Mouse (Mus musculus): ENCODE data around the gene Myl4. TPM values are rescaled to one million over a fixed set of nuclear protein-coding genes. Genes with fewer than 3 reads are reported as not detected.

Gene Myl4
- total RNA-seq, 2 experiments from 2014 or later: 4.5 to 6.4 TPM

DNA sequence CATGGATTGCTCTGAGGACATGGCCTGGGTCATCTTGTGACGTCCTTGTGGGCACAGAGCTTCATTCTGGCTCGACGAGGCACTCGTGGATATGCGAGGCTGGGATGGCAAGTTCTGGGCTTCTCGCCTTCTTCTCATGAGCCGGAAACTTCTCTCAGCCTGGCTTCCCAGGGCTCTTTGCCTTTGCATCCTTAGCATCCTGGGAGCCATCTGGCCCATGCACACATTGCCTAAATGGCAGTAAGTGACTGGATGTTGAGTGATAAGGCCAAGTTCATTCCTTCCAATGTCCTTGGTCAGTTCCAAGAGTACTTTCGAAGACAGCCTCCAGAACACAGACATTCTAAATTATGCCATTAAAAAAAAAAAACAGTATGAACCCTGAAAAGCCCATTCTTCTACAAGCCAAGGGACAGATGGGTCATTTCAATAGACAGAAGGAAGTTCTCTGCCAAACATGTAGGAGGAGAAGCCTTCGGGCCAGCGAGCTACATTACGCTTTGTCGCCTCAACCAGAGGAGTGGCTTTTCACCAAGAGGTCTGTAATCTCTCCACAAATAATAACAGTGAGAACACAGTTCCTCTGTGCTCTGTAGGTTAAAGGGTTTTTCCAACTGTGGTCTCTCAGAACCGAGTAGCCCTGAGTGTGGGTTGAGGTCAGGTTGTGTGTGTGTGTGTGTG is 48.9 kb downstream of the Myl4 start:
- DNase-seq (ENCODE audit: low spot score in 2 of 2): no peak

DNA sequence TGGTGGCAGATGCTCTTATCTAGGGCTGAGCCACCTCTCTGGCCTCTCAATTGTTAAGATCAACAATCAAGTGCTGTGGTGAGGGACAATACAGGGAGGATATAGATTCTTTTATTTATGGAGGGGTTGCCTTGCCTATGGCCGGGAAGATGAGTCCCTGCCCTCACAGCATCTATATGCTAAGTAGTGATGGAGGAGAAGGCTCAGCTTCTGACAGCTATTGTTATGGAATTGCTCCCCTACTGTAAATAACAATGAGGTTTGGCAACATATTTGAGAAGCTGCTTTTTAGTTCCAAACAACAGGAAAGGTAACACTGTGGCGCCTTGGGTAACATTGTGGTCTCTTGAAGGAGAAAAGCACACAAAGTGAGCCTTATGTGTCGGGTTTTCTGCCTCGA is 50.2 kb downstream of the Myl4 start:
- DNase-seq (ENCODE audit: low spot score in 2 of 2): no peak

DNA sequence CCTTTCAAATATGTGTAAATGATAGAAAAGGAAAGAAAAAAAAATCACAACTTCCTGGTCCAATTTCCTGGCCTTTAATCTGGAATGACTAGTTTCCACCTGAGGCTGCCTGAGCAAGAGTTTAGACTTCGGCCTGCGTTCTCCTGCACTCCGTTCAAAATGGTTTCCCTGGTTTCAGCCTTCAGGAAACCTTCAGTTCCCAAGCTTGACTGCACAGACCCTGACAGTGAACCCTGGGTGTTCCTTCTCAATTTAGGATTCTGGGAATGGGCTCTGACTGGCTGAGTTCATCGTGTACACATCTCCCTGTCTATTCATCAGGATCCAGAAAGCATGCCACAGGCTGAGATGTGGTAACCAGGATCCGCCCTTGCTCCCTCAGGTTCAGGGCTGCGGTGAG is 53.7 kb downstream of the Myl4 start:
- no peak for DNase-seq (ENCODE audit: low spot score in 2 of 2)

DNA sequence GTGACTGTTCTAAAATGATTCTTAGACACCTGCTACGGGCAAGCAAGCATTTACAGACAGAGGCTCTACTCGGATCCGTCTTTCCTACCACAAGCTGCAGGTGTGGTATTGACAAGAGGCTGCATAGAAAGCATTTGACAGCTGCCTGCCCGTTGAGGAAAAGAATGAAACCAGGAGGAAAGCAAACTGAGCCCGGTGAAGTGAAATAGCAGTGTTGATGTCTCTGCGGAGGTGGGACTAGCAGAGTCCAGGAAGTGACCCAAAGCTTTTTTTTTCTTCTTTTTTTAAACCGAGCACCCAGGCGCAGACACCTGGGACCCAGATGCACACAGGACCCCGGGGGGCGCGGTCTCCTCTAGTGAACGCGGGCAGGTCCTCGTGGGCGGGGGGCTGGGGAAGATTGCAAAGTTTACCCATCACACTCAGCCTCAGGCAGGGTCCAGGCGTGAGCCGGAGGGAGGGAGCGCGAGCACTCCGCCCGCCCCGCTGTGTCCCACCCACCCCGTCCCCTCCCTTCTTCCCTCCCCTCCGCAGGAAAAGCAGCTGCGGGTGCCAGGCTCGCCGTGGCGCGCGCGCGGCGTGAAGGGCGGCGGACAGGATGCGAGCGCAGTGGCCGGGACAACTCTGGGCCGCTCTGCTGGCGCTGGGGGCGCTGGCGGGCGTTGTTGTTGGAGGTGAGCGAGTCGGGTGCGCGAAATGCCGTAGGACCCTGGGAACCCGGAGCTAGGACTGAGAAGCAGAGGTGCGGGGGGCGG is 57.2 kb downstream of the Myl4 start, which contains the start of gene Itgb3:
TSS of gene Itgb3 (plus strand) at position 510 of the 755 bp plus-strand sequence.
- peak; percentile 55 to 70 for DNase-seq (ENCODE audit: low spot score in 2 of 2)

DNA sequence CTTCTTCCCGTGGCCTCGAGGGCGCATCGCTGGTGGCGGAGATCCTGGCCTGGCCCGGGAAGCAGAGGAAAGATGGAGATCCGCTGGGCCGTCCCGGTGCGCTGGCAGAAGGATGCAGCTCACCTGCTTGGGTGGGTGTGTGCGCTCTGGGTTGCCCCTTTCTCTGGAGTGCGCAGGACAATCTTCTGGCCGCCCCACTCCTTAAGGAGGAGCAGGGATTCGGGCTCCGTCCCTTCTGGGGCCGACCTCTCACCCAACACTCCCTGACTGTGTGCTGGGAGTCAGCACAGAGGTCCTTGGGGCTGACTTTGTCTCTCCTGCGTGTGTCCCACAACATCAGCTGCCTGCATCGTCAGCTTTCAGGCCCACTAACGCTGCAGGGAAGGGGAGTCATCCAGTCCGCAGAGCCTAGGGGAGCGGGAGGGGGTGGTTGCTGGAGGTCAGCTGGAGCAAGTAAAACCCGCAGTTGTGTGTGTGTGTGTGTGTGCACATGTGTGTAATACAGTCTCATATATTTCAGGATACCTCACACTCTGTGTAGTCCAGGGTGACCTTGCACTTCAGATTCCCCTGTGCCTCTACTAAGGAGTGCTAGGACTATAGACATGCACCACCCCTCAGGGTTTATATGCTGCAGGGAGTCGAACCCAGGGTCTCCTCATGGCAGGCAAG is 57.9 kb downstream of the Myl4 start:
- DNase-seq (ENCODE audit: low spot score in 2 of 2): no peak

DNA sequence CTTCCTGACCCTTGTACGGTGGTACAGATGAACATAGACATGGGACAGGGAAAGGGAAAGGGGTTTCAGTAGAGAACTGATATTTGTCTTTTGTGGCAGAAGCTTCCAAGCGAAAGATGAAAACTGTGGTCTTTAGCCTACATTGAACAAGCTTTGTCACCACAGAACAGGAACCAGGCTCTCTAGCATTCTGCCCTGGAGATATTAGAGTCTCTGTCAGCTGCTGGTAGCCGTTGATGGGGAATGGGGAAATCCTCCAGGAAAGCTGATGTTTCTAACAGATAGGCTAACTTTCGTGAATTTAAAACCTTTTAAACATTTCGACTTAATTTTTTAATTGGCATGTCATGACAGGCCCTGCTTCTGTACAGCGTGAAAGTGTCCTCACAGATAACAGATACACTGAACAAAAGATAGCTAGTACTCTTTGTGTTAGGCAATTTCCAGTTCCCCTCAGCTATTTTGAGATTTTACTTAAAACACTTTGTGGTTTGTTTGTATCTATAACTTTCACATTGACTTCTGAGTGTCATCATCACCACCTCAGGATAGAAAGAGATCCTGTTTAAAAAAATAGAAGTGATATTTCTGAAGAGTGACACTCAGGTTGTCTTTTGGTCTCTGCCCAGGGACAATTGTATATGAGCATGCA is 58.7 kb downstream of the Myl4 start:
- DNase-seq (ENCODE audit: low spot score in 2 of 2): no peak

DNA sequence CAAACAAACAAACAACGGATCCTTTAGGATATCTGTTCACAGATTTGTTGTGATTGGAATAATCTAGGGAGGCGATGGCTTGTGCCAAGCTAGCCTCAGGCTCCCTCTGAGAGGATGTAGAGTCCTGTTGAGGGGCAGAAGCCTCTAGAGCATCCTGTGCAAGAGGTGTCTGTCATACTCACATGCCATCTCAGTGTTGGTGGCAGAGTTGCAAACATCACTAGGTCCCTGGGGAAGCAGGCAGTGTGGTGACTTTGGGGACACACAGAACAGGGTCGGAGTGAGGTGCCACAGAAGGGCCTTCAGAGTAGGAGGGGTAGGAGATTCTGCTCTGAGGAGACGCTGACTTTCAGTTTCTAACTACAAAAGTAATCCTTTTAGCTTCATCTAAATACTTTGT is 59.3 kb downstream of the Myl4 start:
- DNase-seq (ENCODE audit: low spot score in 2 of 2): no peak

DNA sequence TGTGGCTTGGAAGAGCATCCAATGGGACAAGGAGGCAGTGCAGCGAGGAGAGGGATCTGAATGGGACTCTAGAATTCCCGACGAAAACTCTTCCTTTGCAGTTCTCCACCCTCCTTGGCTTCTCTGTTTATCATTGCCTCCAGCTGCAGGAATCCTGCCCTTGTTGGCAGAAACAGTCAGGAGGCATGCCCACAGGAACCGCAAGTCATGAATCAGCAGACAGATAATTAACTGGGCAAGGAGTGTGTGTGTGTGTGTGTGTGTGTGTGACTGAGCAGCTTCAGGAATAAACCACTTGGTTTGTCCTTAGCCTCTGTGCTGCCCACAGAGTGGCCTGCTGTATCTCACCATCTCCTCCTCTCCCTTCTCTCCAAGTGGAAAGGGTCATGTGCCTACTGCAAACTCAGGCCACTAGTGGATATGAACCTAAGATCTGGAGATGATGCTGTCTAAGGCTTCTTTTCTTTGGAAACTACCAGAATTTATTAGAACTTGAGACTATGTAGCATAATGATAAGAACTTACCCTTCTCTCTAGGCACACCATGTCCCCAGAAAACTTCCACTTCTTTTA is 61.2 kb downstream of the Myl4 start:
- no peak for DNase-seq (ENCODE audit: low spot score in 2 of 2)

DNA sequence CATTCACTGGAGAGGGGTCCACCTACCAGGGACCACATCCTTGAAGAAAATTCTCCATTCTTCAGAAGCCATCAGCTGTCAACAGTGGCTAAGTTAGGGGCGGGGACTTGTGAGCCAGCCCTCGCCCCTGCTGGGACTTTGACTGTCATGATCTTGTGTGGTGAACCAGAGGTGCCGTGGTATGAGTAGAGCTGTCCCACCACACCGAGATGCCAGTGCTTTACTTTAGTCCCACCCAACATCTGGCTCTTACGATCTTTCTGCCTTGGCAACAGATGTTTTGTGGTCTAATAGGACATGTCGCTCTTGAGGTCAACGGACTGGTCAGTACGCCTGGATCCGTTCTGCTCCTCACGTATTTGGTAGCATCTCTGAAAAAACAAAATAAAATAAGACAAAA is 63.1 kb downstream of the Myl4 start:
- no peak for DNase-seq (ENCODE audit: low spot score in 2 of 2)

DNA sequence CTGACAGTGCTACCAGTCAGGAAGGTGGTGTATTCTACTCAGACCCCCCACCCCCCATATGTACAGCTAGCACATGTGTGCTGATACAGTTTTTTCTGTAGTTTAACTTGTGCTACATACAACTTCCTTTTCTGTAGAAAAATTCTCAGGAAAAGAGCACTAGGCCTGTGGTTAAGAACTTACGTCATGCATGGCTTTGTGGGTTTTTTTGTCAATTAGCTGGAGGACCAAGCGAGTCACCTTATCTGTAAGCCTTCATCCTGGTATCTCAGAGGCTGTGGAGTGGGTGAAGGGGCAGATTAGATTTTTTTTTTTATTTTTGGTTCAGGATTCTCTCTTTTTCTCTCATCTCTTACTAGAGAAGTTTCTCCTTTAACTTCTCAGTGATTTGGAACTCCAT is 63.7 kb downstream of the Myl4 start:
- no peak for DNase-seq (ENCODE audit: low spot score in 2 of 2)

DNA sequence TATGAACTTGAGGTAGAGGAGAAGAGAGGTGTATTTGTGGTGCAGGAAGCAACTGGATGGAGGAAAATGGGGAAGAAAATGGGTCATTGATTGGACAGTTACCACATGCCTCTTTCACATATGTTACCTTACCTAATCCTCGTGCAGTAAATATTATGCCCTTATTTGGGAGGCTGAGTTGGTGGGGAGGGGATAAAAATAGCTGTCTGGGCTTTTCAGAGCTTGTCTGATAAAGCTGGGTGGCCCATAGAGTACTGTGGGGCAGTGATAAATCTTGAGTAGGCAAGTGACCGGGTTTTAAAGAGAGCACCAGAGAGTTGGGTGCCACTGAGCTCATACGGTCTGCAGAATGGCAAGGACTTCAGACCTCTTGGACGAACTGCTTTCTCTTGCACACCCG is 65.7 kb downstream of the Myl4 start:
- DNase-seq (ENCODE audit: low spot score in 2 of 2): no peak

DNA sequence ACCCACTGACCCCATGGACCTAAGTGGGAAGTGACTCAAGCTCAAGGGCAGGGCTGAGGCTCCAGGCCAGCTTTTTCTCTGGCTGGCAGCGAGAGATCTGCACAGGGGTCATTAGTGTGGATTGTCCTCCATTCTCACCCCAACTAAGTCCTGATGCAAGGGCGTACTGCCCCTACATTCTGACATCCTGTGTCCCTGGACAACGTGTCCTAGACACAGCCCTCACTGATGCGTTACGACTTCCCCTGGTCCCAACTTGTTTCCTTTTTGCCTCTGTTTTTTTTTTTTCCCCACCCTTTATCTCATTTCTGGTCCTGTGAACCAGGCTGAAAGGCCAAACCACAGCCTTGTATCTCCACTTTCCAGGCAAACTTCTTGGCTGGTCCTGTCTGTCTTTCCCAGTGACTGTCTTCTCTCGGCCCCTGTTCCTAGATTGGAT is 68.2 kb downstream of the Myl4 start:
- no peak for DNase-seq (ENCODE audit: low spot score in 2 of 2)

DNA sequence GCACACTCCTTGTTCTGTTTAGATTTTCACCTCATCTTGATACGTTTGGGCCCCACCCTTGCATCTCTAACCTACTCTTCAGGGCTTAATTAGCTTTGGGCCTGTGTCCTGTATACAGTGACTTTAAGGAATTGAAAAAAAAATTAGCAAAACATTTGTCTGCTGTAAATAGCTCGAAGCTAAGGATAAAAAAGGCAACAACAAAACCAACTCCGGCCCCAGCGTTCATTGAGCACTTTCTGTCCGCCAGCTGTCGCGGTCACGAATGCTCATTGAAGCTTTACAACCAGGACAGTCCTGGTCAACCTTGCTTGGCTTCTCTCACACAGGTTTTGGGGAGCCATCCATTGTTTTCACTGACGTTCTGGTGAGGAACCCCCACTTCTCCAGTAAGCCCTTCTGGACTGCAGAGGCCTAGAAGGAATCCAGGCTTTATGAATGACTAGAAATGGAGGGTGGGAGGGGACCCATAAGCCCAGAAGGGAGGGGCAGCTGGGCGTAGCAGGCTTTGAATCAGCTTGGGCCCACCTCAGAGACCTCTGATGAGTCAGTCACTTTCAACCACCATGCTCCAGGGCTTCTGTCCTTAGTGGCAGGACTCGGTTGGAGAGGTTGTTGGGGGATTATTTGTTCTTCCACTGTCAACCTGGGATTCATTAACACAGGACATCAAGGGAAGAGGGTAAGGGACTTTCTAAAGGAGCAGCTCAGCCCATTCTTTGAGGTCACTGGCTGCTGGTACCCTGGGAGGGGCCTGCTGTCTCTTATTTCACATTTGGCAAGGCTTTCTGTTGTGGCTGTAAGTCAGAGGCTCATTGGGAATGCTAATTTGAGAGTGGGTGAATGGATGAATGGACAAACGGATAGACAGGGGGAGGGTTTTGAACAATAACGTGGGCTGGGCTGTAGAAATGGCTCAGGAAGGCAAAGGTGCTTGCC is 68.9 kb downstream of the Myl4 start:
- no peak for DNase-seq (ENCODE audit: low spot score in 2 of 2)

DNA sequence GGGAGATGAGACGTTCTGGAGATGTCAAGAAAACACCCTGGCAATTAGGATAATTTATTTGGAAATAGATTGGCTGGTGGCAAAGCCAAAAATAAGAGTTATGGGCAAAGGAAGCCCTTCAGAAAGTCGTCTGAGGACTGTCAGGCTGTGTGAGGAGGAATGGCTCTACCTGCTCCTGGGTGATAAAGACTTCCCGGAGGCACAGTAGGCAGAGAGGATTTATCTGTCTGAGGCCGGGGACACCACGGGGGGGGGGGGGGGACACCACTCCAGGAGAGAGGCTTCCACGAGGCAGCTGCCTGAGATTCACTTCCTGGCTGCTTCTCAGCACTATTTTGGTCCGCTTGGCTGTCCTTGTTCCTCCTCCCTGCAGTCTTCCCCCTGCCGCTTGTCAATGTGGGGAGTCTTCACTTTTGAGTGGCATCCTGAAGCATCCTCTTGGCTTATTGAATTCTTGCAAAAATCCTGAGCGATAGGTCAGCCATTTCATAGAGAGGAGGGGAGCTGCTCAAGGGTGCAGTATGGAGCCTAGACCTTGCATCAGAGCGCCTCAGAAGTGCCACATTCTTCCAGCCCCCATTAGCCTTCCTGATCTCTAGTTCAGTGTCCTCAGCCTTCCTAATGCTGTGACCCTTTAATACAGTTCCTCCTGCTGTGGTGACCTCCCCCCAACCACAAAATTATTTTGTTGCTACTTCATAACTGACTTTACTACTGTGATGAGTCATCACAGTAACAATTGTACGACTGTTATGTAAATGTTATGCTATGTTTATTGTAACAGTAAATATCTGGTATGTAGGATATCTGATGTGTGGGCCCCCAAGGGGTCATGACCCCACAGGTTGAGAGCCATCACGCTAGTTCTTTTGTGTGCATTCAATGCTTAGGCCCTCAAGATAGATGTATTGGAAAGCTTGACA is 71.8 kb downstream of the Myl4 start:
- no peak for DNase-seq (ENCODE audit: low spot score in 2 of 2)

DNA sequence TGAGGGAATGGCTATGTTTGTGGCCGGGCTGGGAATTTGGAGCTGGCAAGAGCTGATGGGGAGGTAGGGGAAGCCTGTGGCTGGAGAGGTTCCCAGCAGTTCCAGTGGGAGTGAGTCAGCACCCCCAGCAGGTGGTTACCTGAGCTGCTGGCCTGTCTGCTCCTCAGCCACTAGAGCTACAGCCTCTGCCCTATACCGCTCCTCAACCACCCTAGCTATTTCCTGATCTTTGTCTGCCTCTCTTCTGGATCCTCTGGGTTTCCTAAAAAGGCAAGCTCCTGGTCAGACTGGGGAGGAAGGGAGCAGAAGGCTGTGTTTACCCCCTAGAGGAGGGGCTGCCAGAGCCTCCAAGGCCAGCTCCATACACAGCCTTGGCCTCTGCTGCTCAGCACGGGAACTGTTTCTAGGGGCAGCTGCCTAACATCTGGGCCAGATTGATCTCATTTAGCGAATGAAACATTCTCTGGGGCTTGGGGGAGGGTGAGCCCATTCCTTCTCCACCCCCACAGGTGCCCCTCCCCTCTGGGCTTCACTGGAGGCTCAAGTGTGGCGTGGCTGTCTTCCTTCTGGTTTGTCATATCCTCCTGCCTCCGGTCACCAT is 74.4 kb downstream of the Myl4 start:
- DNase-seq (ENCODE audit: low spot score in 2 of 2): no peak

DNA sequence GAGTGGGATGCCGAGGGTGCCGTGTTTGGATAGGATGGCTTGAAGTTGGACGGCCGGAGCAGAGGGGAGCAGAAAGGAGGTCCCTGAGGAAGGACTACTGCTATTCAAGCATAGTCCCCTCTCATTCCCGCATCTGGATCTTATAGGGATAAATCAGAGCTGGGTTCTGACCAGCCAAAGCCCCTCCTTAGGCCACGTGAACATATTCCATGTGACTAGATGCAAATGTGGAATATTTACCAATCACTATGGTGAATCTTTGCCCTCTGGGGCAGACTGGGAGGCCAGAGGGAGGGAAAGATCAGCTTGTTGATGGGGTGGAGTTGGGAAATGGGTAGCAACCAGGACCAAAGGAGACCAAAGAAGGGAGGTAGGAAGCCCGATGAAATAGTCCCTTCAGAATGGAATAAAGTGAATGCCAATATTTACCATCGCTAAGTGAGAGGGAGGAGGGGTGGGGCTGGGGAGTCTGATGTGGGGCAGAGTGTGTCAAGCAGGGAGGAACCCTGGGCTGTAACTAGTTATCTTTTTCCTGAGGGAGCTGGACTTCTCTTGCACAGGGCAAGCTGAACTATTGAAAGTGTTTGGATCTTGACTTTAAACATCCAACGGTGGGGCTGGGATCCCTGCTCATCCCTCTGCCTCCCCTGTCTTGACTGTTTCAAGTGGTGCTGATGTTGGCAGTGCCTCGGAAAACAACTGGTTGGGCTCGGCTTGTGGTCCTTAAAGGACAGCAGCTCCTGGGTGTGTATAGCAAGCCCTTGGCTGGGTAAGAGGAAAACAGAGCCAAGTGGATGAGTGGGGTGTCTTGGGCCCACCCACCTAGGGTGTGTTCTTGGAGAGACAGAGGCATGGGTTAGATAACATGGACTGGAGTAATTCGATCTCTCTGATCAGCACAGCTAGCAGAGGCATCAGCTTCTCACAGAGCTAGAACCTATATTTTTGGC is 75.3 kb downstream of the Myl4 start:
- DNase-seq (ENCODE audit: low spot score in 2 of 2): no peak

DNA sequence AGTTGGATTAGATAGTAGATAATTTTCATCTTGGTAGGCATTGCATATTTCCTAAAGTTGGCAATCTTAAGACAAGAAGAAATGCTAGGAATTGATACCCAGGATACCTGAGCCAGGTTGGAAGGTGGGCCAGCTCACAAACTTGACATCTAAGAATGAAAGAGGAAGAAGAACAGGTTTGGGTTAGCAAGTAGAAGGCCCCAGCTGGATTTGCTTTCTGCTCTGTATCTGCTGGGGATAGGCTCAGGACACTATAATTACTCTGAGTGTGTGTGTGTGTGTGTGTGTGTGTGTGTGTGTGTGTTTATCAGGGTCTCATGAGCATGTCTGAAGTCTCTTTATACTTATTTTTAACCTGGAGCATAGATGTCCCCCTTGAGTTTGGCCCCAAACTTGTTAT is 76.2 kb downstream of the Myl4 start:
- no peak for DNase-seq (ENCODE audit: low spot score in 2 of 2)
